Mouse (Mus musculus): ENCODE measurements at regions not wholly inside any gene's neighbourhood (a gene's known extent, or its start where the extent isn't known, plus 50 kb on each side); places are given as distances from the start of the nearest gene placed in this dataset.

DNA sequence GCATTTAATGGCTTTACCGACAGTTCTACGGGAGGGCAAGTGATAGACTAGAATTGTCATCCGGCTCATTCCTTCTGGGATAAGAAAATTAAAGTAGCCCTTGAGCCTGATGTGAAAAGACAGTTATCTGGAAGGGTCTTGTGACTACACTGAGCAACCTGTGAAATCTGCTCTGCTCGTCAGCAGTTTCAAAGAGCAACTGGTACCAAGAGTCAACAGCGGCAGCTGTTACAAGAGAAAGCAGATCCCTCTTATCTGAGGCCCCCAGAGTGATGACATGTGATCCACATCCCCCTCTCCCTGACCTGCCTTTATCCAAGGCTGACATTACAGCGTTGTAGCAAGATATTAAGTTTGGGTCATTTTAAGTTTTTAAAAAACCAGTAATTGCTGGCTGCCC lies 52.6 kb upstream of the Unc13c start:
- no peak for DNase-seq (ENCODE audit: low read depth, low spot score)

DNA sequence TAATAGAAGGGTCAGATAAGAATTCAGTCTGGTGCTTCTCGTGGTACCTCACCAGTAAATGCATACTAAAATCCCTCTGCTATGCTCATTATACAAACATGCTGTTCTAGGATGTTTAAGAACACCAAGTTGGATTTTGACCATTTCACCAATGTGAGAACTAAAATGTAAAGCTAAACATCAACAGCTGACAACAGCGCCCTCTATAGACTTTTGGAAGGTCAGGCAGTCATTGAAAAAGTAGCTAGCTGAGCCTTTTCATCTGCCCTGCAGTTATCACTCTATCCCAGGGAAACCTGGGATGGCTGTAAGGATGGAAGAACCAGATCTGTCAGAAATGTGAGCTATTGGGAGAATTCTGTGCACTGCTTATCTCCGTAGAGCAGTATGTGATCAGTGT lies 55.2 kb upstream of the Unc13c start:
- DNase-seq (ENCODE audit: low read depth, low spot score): peak; percentile 4

DNA sequence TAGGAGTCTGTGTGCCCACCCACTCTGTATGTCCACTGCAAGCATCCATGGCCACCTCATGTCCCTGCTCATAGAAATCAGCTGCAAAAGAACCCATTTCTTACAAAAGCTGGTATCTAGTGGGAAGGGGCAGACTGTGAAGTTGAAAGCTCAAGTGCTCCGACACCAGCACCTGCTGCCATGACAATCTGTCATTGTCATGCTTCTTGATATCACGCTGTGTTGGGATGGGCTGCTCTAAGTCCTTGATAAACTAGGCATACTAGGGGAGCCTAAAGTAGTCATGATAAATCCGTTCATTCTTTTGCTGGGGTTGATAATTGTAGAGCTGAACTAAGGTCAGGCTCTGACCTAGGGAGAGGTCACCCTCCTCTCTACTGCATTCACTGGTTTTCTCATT lies 57.4 kb upstream of the Unc13c start:
- DNase-seq (ENCODE audit: low read depth, low spot score): peak; percentile 22

DNA sequence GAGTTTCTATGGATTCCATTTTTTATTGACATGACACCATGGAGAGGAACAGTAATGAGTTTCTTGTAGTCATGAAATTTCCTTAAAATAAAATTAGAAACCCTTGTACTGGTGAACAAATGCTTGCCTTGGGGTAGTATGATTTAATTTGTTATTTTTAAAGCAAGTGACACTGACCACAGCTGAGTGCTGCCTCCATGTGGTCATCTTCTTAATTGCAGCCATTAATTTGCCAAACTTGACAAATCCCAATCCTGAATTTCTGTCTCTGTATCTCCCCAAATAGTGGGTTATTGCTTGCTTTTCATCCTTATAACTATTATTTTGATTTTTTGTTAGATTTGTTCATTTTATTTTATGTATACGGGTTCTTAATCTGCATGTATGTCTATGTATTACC lies 59.7 kb upstream of the Unc13c start:
- peak; percentile 16 for DNase-seq (ENCODE audit: low read depth, low spot score)

DNA sequence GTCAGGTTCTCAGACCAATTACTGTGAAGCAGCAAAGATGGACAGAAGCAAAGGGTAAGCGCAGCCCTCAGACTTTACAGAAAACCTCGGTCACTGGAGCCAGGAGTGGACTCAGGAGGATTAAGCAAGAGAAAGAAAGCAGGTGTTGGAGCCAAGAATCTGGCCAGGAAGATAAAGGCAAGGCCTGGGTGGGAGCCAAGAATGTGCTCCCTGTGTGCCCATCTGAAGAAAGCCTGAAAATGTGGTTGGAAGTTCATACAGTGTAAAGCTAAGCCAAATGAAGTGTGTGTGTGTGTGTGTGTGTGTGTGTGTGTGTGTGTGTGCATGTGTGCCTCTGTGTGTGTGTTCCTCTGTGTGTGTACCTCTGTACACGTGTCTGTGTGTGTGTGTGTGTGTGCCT lies 64.2 kb upstream of the Wdr72 start:
- no peak for DNase-seq (ENCODE audit: low read depth, low spot score)

DNA sequence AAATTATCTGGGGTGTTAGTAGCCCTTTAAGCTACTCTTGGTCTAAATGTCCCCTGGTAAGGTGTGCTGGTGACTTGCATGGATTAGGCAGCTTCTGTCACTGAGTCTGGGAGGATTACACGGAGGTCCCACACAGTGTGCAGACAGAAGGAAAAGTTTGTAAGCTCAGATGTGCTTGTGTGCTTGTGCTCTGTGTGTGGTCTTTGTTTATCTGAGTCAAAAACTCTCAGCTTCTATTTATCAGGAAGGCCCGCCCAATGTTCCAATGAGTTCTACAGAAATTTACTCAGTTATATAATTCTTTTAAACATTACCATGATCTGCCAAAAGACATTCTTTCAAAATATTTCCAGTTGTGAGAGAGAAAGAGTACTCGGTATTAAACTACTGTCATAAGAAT lies 60.4 kb upstream of the Wdr72 start:
- no peak for DNase-seq (ENCODE audit: low read depth, low spot score)

DNA sequence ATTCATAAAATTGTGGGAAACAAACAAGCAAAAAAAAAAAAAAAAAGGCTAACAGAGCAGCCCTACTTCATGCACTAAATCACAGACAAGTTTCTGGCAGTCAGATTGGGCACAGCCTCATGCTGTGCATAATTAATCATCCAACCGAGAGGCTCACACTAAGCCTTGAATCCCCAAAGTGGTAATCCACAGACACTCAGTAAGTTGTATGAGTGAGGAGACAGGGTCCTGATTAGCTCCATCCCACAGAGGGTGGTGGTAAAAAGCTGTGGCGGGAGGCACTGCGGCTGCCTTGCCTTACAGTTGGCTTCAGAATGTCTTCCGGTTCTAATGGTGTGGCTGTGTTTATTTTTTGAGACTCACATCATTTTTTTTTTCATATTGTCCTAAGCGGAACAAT lies 53.4 kb upstream of the Wdr72 start:
- DNase-seq (ENCODE audit: low read depth, low spot score): no peak

DNA sequence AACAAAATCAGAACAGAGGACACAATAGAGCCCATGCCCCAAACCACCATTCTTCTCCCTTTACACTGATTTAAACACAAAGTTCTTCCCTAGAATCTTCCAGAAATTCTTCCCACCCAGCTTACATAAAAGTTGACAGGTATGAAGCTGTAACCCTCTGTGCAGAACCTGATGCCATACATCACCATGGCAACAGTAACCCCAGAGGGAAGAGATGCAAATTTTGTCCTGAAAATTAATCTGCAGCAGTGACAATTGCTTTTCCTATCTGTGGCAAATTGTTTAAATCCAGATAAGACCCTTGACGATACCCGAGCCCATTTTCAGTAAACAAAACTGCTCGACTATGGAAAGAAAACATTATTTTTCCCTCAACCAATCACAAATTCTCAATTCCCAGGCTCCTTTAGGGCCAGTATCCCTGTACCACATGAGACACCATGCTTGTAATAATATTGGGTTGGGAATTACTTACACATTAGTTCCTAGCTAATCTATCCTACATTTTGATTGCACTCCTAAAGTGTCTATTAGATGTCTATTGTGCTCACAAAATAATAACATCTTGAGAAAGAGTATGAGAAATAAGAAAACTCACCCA lies 52.6 kb upstream of the Wdr72 start:
- DNase-seq (ENCODE audit: low read depth, low spot score): no peak

DNA sequence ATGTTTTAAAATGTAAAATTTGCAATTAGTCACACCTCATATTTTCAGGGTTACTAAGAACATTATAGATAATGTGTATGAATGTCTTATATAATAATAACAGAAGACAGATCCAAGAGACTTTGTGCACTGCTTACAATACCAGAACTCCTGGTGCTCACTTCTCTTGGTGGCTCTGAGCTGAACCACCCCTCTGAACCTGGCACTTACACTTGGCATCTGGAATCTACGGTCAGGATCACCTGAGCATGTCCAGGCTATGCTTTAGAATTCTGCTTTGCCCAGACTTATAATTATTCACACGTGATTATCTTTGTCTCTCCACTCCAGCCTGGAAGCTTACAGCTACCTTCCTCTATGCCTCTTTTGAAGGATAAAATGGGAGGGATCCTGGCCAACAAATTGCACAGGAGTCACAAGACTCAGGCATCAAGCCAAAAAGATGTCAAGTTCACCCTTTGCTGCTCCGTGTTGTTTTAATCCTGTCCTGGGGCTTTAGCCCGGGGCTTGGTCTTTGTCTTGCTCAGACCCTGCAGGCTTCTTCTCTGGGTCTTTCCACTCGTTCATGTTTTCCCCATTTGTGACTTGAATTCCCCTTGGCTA lies 51.8 kb upstream of the Wdr72 start:
- no peak for DNase-seq (ENCODE audit: low read depth, low spot score)
